Mouse (Mus musculus): ENCODE data around the gene Spindoc. TPM values are rescaled to one million over a fixed set of nuclear protein-coding genes. Genes with fewer than 3 reads are reported as not detected.

Gene Spindoc
- total and polyA plus RNA-seq, 3 experiments = 9.0 to 21.7 (median 10.6) TPM

GRCm38 (mm10) chr19:7419134-7419533, 36.3 kb upstream of the Spindoc start:
- Histone ChIP-seq H3K36me3 (replicated peaks in 1 of 2; ENCODE audit: control insufficient read depth in 1 of 2, insufficient read depth in 1 of 2, low read length in 1 of 2) (peaks cover 26 to 30% of the 10 kb centered on the region in 2 experiments), H3K4me2 (ENCODE audit: insufficient read depth, low read depth, poor library complexity, severe bottlenecking) (peak overlapping the region; percentile 92), H3K27me3 (replicated peaks) (peaks cover 20% of the 10 kb centered on the region), H3K9me3 (replicated peaks; ENCODE audit: low read length) (peaks cover 18% of the 10 kb centered on the region), H3K9ac (ENCODE audit: insufficient read depth, low read depth) (peak overlapping the region; percentile 78; the same call in 1 of the 2 replicates), H3K79me2 (replicated peaks; ENCODE audit: control insufficient read depth, extremely low read depth, insufficient read depth, poor library complexity, severe bottlenecking) (peaks cover 13% of the 10 kb centered on the region), H3K4me1 (ENCODE audit: control insufficient read depth in 1 of 2, insufficient read depth in 2 of 2) (peaks cover 11 to 56% of the 10 kb centered on the region in 2 experiments), H3K27ac (ENCODE audit: insufficient read depth, low read depth) (no peak overlapping the region), H3K4me3 (replicated peaks in 1 of 3; ENCODE audit: low read depth in 2 of 3, low read length in 2 of 3, poor library complexity in 1 of 3) (peak overlapping the region in 2 of 3 experiments; percentile 77 to 79)
- no peak for DNase-seq (ENCODE audit: extremely low read depth)
- in situ Hi-C loops (cut with MboI; ENCODE audit: low pct_ligation_motif_present, low pct_unique_long_range_greater_than_20kb, low sequenced_read_pairs) (loop anchor here (10.0 to 25.0 kb wide), 2 partner anchors 174 to 357 kb away; partner anchors contain the start of genes Macrod1 and Naa40), dilution Hi-C loops (cut with MboI; ENCODE audit: extremely low pct_ligation_motif_present, extremely low pct_unique_long_range_greater_than_20kb, low sequenced_read_pairs) (no loop called here)
- TF ChIP-seq TCF12 (IDR thresholded peaks at IDR 0.05; ENCODE audit: low read depth, low read length) (no peak), E2F4 (IDR thresholded peaks at IDR 0.05; ENCODE audit: insufficient replicate concordance, low read depth, low read length) (no peak), USF2 (conservative IDR thresholded peaks at IDR 0.05; ENCODE audit: low read depth, low read length) (no peak), JUND (conservative IDR thresholded peaks at IDR 0.05; ENCODE audit: low read depth, low read length) (no peak), JUN (IDR thresholded peaks at IDR 0.05; ENCODE audit: insufficient read depth, low read depth, low read length) (no peak), TBP (conservative IDR thresholded peaks at IDR 0.05; ENCODE audit: low read depth, low read length) (no peak), RCOR1 (conservative IDR thresholded peaks at IDR 0.05; ENCODE audit: low read depth, low read length) (no peak), ZMIZ1 (IDR thresholded peaks at IDR 0.05; ENCODE audit: low read depth, low read length) (no peak), SMC3 (IDR thresholded peaks at IDR 0.05; ENCODE audit: low read depth, low read length) (no peak), ZKSCAN1 (IDR thresholded peaks at IDR 0.05; ENCODE audit: borderline replicate concordance, low read depth, low read length) (no peak), MAFK (IDR thresholded peaks at IDR 0.05; ENCODE audit: insufficient replicate concordance, low read length) (no peak), POLR2A (IDR thresholded peaks at IDR 0.05; ENCODE audit: low read depth, low read length) (no peak), RAD21 (IDR thresholded peaks at IDR 0.05; ENCODE audit: low read depth, low read length) (no peak), UBTF (IDR thresholded peaks at IDR 0.05; ENCODE audit: low read depth, low read length) (no peak), BHLHE40 (IDR thresholded peaks at IDR 0.05; ENCODE audit: low read depth, low read length) (no peak), MAX (IDR thresholded peaks at IDR 0.05; ENCODE audit: low read length) (no peak), ETS1 (conservative IDR thresholded peaks at IDR 0.05; ENCODE audit: low read depth, low read length) (no peak), EP300 (IDR thresholded peaks at IDR 0.05; ENCODE audit: low read length) (no peak), NRF1 (IDR thresholded peaks at IDR 0.05; ENCODE audit: low read depth, low read length) (no peak), MAZ (IDR thresholded peaks at IDR 0.05; ENCODE audit: low read depth, low read length) (no peak)

Data from CH12.LX (cell line).